Mouse (Mus musculus) hindbrain, embryonic 16.5 days (tissue): ENCODE results near the gene Dhh. TPM values are rescaled to one million over a fixed set of nuclear protein-coding genes. Genes with fewer than 3 reads are reported as not detected.

ENCODE experiments used
- ATAC-seq: fragments of 200-750 bp; cut with Nextera tagmentation; 2 replicates; pipeline ENCODE4 v1.8.0; 2017; ENCODE audit warnings: moderate TSS enrichment, moderate library complexity
- H3K27ac ChIP-seq: fragments of 300-500 bp; sonication (generic); 2 replicates; pipeline ENCODE4 v1.5.1; 2014; ENCODE audit warnings: low read depth, mild to moderate bottlenecking, control low read depth, low read length, moderate library complexity
- H3K27me3 ChIP-seq: fragments of 300-500 bp; sonication (generic); replicated peaks from 2 replicates; pipeline ENCODE4 v1.6.1; 2014; ENCODE audit warnings: low read length; ENCODE audit not compliant: control insufficient read depth, insufficient read depth
- H3K36me3 ChIP-seq: fragments of 300-500 bp; sonication (generic); 2 replicates; pipeline ENCODE4 v1.6.1; 2014; ENCODE audit warnings: mild to moderate bottlenecking, low read length, moderate library complexity, mixed read lengths; ENCODE audit not compliant: control insufficient read depth, insufficient read depth
- H3K4me1 ChIP-seq: fragments of 300-500 bp; sonication (generic); 2 replicates; pipeline ENCODE4 v1.6.1; 2014; ENCODE audit warnings: low read depth, low read length; ENCODE audit not compliant: control insufficient read depth, insufficient read depth
- H3K4me2 ChIP-seq: fragments of 300-500 bp; sonication (generic); 2 replicates; pipeline ENCODE4 v1.6.1; 2014; ENCODE audit warnings: mild to moderate bottlenecking, low read length, control low read depth, moderate library complexity
- H3K4me3 ChIP-seq: fragments of 300-500 bp; sonication (generic); 2 replicates; pipeline ENCODE4 v1.5.1; 2014; ENCODE audit warnings: mild to moderate bottlenecking, low read length, control low read depth, moderate library complexity
- H3K9ac ChIP-seq: fragments of 300-500 bp; sonication (generic); 2 replicates; pipeline ENCODE4 v1.6.1; 2014; ENCODE audit warnings: low read depth, mild to moderate bottlenecking, control low read depth, low read length, moderate library complexity
- H3K9me3 ChIP-seq: fragments of 300-500 bp; sonication (generic); 2 replicates; pipeline ENCODE4 v1.6.1; 2014; ENCODE audit warnings: mild to moderate bottlenecking, low read length, moderate library complexity; ENCODE audit not compliant: control insufficient read depth
- WGBS: fragments of 180-500 bp; shearing (Covaris S2); extraction: QIAGEN DNeasy Blood & Tissue Kit; methylation state at CpG from one replicate; pipeline ENCODE4 v1.1.7; 2014; 5-methylcytosine and 5-hydroxymethylcytosine counted together
- polyA plus RNA-seq: library from polyadenylated mRNA; unstranded; fragments of >200 nt; fragmentation: Nextera tagmentation; extraction: Ambion mirVana; gene quantifications from 2 replicates; pipeline ENCODE4 v1.2.1, GENCODE M21; 2015

Gene Dhh
- polyA plus RNA-seq, 1 experiment from 2014 or later, result 1.3 TPM

DNA sequence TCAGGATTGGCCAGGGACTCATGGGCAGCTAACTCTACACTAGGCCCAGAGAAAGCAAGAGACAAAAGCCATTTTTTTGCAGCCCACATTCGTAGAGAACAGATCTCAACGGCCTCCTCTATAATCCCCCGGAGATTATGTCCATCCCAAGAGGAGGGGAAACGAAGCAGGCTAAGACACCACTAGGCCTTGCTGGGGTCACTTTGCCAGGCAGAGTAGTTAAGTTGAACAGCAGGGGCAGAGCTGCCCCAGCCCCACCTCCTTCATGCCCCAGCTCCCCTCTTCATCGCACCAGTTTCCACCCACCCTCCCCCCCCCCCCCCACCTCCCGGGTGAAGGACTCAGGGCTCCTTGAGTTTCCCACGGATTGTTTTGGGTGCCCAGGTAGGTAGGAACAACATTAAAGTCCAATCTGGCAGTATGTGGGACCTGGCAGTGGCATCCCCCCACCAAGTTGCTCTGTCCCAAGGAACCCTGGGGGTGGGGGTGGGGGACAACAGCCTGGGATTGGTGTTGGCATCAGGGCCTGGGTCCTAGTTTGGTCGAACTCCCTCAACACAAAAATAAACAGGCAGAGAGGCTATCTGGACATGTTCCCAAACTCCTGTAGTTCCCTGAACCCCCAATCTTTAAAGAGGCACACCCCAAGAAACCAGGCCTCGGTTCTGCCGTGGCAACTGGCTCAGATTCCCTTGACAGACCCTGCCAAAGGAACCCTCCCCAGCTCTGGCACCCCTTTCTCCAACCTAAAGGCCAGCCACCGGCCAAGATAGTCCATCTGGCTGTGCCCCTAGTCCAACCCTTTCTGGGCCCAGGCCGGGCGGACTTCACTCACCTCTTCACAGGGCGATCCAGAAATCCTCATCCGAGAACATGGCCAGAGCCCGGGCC, 27.9 kb downstream of the Dhh start:
- Histone ChIP-seq H3K27me3 (no peaks in the 10 kb centered on the region), H3K9me3 (no peaks in the 10 kb centered on the region), H3K9ac (peak overlapping the region; percentile 99), H3K4me1 (peaks cover 42% of the 10 kb centered on the region), H3K27ac (peak overlapping the region; percentile 100), H3K4me3 (peak overlapping the region; percentile 99), H3K4me2 (peak overlapping the region; percentile 98), H3K36me3 (peaks cover 4% of the 10 kb centered on the region; the same call in 1 of the 2 replicates)
- no peak for ATAC-seq
- WGBS, result 0% methylated on average over 16 of the region's 16 CpGs

DNA sequence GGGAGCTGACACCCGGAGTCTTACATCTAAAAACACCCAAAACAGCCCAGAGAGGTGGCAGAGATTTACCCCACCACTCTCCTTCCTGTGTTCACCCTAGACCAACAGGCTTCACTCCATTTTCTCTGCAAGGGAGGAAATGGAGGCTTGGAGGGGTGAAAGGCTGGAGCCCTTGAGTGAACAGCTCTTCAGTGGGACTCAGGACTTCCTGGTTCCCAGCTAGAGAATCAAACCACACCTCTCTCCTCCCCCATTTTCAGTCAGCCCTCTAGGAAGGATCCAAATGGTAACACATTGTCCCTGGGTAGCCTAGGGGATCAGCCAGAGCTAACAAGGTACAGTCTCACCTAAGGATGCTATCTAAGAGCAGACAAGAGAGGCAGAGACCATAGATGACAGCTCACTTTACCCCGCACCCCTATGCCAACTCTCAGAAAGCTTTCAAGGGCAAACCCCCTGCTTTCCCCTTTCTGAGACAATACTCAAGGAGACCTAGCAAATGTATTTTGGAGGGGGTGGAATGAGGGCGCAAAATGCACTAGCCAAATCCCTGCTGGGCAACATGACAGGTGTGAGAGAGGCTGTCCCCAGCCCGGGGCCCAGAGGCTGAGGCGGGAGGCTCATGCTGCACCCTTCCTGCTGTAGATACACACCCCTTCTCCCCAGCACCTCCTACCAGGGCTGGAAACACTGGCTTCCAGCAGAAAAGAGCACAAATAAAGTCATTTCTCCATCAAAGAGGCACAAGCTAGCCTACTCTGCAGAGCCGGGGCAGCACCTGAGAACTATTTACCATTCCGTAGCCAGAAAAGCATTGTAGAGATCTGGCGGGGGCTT, 28.8 kb downstream of the Dhh start:
- peaks cover 42% of the 10 kb centered on the region for H3K4me1 ChIP-seq
- no peak for ATAC-seq
- WGBS, result 9% methylated on average over 8 of the region's 8 CpGs
- H3K4me3 ChIP-seq, result peak overlapping the region; percentile 99
- H3K9ac ChIP-seq, result peak overlapping the region; percentile 99
- peak overlapping the region; percentile 98 for H3K4me2 ChIP-seq
- H3K9me3 ChIP-seq, result no peaks in the 10 kb centered on the region
- peaks cover 6% of the 10 kb centered on the region; the same call in 1 of the 2 replicates for H3K36me3 ChIP-seq
- H3K27ac ChIP-seq, result peak overlapping the region; percentile 20; the same call in 1 of the 2 replicates
- no peaks in the 10 kb centered on the region for H3K27me3 ChIP-seq

DNA sequence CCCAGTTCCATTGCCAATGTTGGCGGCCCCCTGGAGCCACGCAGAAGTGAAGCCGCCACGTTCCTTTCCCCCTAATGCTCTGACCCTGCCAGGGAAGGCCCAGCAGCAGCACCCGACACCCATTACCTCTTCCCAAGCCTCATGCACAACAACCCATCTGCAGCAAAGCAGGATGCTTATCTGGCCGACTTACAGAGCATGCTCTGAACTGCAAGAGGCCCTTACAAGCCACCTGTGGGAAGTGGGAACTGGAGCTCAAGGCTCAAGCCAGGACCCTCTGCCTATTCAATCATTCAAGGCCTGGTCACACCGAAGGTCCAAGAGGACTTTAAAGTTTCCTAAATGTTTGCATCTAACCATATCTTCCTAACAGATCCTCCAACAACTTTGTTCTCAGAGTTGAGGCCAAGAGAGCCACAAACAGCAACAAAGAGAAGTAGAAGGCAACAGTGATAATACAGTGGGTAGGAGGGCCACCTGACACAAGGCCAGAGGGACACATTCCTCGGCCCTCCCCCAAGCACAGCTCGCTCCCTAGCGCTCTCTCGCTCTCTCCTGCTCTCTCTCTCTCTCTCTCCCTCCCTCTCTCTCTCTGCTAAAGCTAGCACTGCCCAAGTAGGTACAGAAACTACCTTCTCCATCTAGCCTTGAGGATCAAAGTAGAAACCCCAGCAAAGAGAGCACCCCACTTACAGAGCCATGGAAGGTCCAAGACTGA, 29.8 kb downstream of the Dhh start:
- Histone ChIP-seq H3K9me3 (no peaks in the 10 kb centered on the region), H3K4me3 (peak overlapping the region; percentile 99), H3K4me2 (peak overlapping the region; percentile 98), H3K9ac (peak overlapping the region; percentile 99), H3K27me3 (no peaks in the 10 kb centered on the region), H3K36me3 (peaks cover 13% of the 10 kb centered on the region), H3K27ac (no peak overlapping the region), H3K4me1 (peaks cover 42% of the 10 kb centered on the region)
- 29% methylated on average over 11 of the region's 11 CpGs for WGBS
- no peak for ATAC-seq

DNA sequence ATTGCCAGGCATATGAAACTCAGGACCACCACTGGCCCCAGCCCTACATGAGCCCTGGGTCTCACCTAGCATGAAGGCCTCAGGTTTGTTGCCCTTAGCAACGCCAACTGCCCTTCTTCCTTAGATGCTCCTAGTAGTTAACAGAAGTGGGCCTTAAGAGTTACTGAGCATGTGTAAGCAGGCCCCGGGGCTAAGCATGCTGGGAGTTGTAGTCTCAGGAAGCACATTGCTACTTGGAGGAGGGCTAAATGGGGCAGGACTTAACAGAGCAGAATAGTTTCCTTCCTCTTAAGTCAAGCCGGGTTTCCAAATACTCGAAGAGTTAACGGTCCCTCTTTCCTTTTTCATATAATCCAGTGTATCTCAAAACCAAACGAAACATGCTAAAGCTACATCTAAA, 31.0 kb downstream of the Dhh start:
- no peak overlapping the region for H3K4me3 ChIP-seq

DNA sequence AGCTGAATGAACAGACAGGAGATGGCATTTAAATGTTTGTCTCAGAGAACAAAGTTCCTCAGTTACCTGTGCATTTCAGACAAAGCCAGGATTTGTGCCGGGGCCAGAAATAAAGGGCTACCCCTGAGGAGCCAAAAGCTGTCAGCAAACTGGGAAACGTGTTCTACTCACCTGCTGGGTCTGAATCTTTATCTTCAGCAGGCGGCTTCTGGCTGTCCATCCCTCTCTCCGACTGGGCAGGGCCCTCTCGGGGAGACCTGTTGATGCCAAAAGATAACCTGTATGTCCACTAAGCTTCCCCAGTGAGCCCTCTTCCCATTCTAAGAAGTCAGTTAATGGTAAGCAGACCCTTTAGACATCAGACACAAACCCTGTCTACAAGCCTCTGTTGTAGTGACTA, 31.8 kb downstream of the Dhh start:
- H3K9ac ChIP-seq, result no peak overlapping the region
- no peak overlapping the region for H3K4me3 ChIP-seq
- no peak for ATAC-seq
- WGBS, result 89% methylated on average over 5 of the region's 5 CpGs
- peaks cover 37% of the 10 kb centered on the region for H3K4me1 ChIP-seq
- peaks cover 31% of the 10 kb centered on the region for H3K36me3 ChIP-seq
- no peak overlapping the region for H3K4me2 ChIP-seq
- H3K9me3 ChIP-seq, result no peaks in the 10 kb centered on the region
- H3K27ac ChIP-seq, result no peak overlapping the region
- no peaks in the 10 kb centered on the region for H3K27me3 ChIP-seq

More for the DNA sequence above, 31.0 kb downstream of the Dhh start:
- Histone ChIP-seq H3K36me3 (peaks cover 23% of the 10 kb centered on the region), H3K4me2 (peak overlapping the region; percentile 98), H3K4me1 (peaks cover 37% of the 10 kb centered on the region), H3K27ac (no peak overlapping the region), H3K27me3 (no peaks in the 10 kb centered on the region), H3K9ac (no peak overlapping the region), H3K9me3 (no peaks in the 10 kb centered on the region)
- WGBS, result 68% methylated on average over 6 of the region's 6 CpGs
- ATAC-seq, result no peak

DNA sequence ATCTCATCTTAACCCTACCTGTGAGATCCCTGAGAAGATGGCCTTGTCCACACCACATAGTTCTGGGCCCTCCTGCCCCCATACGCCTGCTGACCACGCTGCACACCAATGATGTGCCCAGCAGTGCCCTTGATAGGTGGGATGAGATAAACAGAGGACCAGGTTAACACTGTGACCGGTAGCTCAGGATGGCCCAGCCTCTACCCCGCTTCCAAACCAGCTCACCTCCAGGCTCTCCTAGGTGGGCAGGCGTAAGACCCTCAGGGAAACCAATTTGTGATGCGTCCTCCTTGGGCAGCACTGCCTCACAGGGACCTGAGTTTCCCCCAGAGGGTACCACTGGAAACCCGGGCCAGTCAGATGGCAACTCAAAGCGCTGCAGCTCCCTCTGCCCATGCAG, 32.6 kb downstream of the Dhh start:
- H3K27ac ChIP-seq, result no peak overlapping the region
- WGBS, result 94% methylated on average over 8 of the region's 8 CpGs
- H3K4me3 ChIP-seq, result no peak overlapping the region
- H3K36me3 ChIP-seq, result peaks cover 38% of the 10 kb centered on the region
- peaks cover 37% of the 10 kb centered on the region for H3K4me1 ChIP-seq
- no peaks in the 10 kb centered on the region for H3K27me3 ChIP-seq
- no peak for ATAC-seq
- H3K9me3 ChIP-seq, result no peaks in the 10 kb centered on the region
- H3K9ac ChIP-seq, result no peak overlapping the region
- H3K4me2 ChIP-seq, result no peak overlapping the region

DNA sequence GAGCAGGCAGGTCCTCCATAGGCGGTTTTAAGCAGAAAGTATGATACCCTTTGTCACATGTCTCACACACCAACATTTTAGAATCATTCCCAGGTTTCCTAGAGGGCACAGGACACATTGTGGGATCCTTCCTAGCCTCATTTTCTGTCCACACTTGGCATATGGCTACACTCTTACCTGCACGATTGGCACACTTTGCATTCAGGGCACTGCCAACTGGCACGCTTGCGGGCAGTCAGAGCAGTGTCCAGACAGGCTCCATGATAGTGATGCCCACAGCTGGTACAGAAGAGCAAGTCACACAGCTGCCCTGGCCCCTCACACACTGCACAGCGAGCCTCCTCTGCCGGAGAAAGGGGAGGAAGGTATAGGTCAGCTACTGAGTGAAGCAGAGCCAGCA, 33.4 kb downstream of the Dhh start:
- no peaks in the 10 kb centered on the region for H3K27me3 ChIP-seq

DNA sequence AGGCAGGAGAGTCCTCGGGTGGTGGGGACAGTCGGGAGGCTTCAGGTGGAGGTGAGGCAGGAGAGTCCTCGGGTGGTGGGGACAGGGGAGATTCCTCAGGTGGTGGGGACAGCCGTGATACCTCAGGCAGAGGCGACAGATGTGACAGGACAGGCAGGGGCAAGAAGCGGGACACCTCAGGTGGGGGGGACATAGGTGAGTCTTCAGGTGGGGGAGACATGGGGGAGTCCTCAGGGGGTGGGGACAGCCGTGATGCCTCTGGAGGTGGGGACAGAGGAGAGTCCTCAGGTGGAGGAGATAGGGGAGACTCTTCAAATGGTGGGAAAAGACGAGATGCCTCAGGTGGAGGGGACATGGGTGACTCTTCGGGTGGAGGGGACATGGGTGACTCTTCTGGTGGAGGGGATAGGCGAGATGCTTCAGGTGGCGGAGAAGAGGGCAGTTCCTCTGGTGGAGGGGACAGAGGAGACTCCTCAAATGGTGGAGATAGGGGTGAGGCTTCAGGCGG, 34.8 kb downstream of the Dhh start:
- no peak for ATAC-seq
- H3K9ac ChIP-seq, result no peak overlapping the region
- no peaks in the 10 kb centered on the region for H3K9me3 ChIP-seq
- no peak overlapping the region for H3K4me2 ChIP-seq
- H3K4me3 ChIP-seq, result no peak overlapping the region
- peaks cover 52% of the 10 kb centered on the region for H3K36me3 ChIP-seq
- WGBS, result 92% methylated on average over 12 of the region's 12 CpGs
- H3K27ac ChIP-seq, result no peak overlapping the region
- H3K4me1 ChIP-seq, result peaks cover 17% of the 10 kb centered on the region
- no peaks in the 10 kb centered on the region for H3K27me3 ChIP-seq

More for the DNA sequence above, 33.4 kb downstream of the Dhh start:
- no peak for ATAC-seq
- no peaks in the 10 kb centered on the region for H3K9me3 ChIP-seq
- H3K36me3 ChIP-seq, result peaks cover 46% of the 10 kb centered on the region
- H3K4me3 ChIP-seq, result no peak overlapping the region
- no peak overlapping the region for H3K27ac ChIP-seq
- peaks cover 31% of the 10 kb centered on the region for H3K4me1 ChIP-seq
- no peak overlapping the region for H3K9ac ChIP-seq
- H3K4me2 ChIP-seq, result no peak overlapping the region
- WGBS, result 94% methylated on average over 6 of the region's 6 CpGs
